Mouse (Mus musculus) left cerebral cortex, adult 2 months (tissue): ENCODE results near the gene Rps3a1. TPM values are rescaled to one million over a fixed set of nuclear protein-coding genes. Genes with fewer than 3 reads are reported as not detected.

Source experiments
- DNase-seq, 2 experiments: peaks; one replicate each; pipeline ENCODE4 v3.0.0; 2021 to 2022; ENCODE audit warnings: low spot score in 2 of 2, mixed read lengths in 1 of 2; ENCODE audit errors: extremely low spot score in 1 of 2
- H3K27ac ChIP-seq: fragments of 200-600 bp; 2 replicates; pipeline ENCODE4 v1.8.1; 2022
- H3K4me3 ChIP-seq: fragments of 200-600 bp; 2 replicates; pipeline ENCODE4 v1.8.1; 2022
- CTCF ChIP-seq: fragments of 200-600 bp; IDR thresholded peaks from 2 replicates; pipeline ENCODE4 v1.8.1; 2022; ENCODE audit warnings: antibody characterized with exemption, mild to moderate bottlenecking, moderate library complexity
- intact Hi-C: fragments of 180-260 bp; cut with DNase I; formaldehyde crosslinking; loops from one replicate; pipeline ENCODE4 v1.15.1; 2025
- total RNA-seq, 2 experiments: library from RNA; stranded (reverse); gene quantifications; 2 replicates each; pipeline ENCODE4 v1.2.3; 2021

The Rps3a1 gene
- total RNA-seq, 2 experiments from 2014 or later = 375 TPM

DNA sequence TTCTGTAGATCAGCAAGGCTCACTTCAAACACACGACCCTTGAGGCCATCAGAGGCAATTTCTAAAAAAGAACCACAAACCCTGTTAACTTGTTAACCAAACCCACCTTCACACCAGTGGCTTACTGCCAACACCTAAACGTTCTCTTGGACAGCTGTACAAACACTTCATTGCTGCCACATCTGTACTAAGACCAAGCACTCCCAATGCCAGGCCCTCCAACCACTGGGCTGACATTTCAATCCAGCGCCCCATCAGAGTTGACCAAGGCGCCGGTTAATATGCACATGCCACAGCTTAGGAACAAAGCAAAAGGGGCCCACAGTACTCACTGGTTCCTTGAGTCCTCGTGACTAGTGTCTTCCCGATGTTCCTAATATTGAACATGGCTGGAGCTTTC is 1.1 kb downstream of the Rps3a1 start:
- no peak for DNase-seq
- no peak overlapping the region for H3K27ac ChIP-seq
- peak overlapping the region; percentile 85 for H3K4me3 ChIP-seq
- TF ChIP-seq CTCF = no peak
- intact Hi-C loops = loop anchor here (5.0 kb wide), 1 partner anchor 569 kb away; the partner anchor contains the start of gene Gatb

- TF ChIP-seq CTCF = no peak
- intact Hi-C loops = loop anchor here (5.0 kb wide), 1 partner anchor 567 kb away; the partner anchor contains the start of gene Gatb
- H3K4me3 ChIP-seq = no peak overlapping the region
- DNase-seq = no peak
- H3K27ac ChIP-seq = no peak overlapping the region
Observed at GRCm38 (mm10) chr3:86139660-86140059, 2.8 kb downstream of the Rps3a1 start.

GRCm38 (mm10) chr3:86136936-86137574 is 5.4 kb downstream of the Rps3a1 start:
- no peak for TF ChIP-seq CTCF
- H3K4me3 ChIP-seq = no peak overlapping the region
- intact Hi-C loops = no loop called here
- H3K27ac ChIP-seq = no peak overlapping the region
- no peak for DNase-seq

DNA sequence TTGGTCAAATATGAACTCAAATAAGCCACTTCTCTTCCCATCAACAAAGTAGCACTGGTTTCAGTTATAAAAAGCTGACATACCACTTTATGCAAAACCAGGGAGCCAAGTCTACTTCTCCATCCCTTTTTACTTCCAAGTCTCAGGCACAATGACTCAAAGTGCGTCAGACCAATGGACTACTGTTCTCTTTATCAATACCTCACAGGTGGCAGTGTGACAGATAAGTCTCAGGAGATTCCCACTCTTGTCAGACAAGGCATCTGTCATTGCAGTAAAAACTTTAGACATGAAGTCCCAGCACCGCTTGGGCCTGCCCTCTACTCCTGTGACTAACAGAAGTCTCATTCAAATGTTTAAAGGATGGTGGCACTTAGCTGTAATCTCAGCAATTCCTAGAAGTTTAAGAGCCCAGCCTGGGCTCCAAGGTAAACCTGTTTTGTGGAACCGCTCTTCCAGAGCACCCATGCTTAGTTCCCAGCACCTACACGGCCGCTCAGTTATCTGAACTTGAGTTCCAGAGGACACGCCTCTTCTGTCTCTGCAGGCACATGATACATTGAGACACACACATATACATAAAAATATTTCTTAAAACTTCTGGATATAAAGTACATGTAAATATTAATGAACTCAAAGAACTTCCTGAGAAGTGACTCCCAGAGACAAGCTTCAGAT is 6.5 kb downstream of the Rps3a1 start:
- intact Hi-C loops = no loop called here
- Histone ChIP-seq H3K4me3 (no peak overlapping the region), H3K27ac (no peak overlapping the region)
- DNase-seq = no peak
- no peak for TF ChIP-seq CTCF

DNA sequence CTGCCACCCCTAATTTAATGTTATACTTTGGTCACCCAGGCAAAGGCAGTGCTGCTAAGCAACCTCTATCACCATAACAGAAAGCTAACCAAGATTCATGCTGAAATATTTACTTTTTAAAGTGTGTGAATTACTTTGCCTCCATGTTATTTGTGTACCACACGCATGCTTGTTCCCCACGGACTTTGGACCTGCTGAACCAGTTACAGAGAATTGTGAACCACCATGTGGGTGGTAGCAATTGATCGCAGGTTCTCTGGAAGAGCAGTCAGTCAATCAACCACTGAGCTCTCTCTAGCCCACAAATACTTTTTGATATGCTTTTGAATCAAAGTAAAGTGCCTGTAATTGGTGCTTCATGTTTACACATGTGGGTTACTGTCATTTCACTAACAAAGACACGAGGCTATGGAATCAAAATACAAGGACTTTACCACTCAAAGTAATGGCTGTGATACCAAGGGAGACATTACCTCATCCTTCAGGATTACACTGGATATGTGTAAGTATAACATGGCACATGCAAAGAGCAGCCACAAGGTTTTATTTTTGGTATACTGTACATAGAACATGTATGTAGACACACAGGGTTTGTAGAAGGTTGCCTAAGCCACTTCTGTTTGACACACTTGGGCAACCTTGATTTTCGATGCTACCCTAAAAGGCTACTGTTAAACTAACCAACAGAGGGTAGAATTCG is 7.4 kb downstream of the Rps3a1 start:
- TF ChIP-seq CTCF = no peak
- intact Hi-C loops = loop anchor here (5.0 kb wide), 1 partner anchor 213 kb away; no protein-coding TSS in a partner anchor
- H3K4me3 ChIP-seq = no peak overlapping the region
- DNase-seq = no peak
- H3K27ac ChIP-seq = no peak overlapping the region

GRCm38 (mm10) chr3:86129757-86130156 is 12.7 kb downstream of the Rps3a1 start:
- intact Hi-C loops = loop anchor here (2.0 to 5.0 kb wide), 3 partner anchors 207 to 1207 kb away; no protein-coding TSS in a partner anchor
- Histone ChIP-seq H3K4me3 (no peak overlapping the region), H3K27ac (no peak overlapping the region)
- DNase-seq = peak; percentile 73 to 78
- peak; percentile 91 for TF ChIP-seq CTCF

- intact Hi-C loops = no loop called here
- no peak for TF ChIP-seq CTCF
- no peak for DNase-seq
- Histone ChIP-seq H3K4me3 (no peak overlapping the region), H3K27ac (no peak overlapping the region)
Observed at GRCm38 (mm10) chr3:86123251-86123746, 19.2 kb downstream of the Rps3a1 start.

GRCm38 (mm10) chr3:86122156-86122555 is 20.3 kb downstream of the Rps3a1 start:
- no peak overlapping the region for H3K4me3 ChIP-seq
- no peak for DNase-seq
- TF ChIP-seq CTCF = no peak; the same call in 1 of the 2 replicates
- intact Hi-C loops = no loop called here
- no peak overlapping the region for H3K27ac ChIP-seq

- Histone ChIP-seq H3K4me3 (no peak overlapping the region), H3K27ac (no peak overlapping the region)
- DNase-seq = no peak
- TF ChIP-seq CTCF = no peak
- intact Hi-C loops = no loop called here
Observed at GRCm38 (mm10) chr3:86119237-86119932, 23.1 kb downstream of the Rps3a1 start.

DNA sequence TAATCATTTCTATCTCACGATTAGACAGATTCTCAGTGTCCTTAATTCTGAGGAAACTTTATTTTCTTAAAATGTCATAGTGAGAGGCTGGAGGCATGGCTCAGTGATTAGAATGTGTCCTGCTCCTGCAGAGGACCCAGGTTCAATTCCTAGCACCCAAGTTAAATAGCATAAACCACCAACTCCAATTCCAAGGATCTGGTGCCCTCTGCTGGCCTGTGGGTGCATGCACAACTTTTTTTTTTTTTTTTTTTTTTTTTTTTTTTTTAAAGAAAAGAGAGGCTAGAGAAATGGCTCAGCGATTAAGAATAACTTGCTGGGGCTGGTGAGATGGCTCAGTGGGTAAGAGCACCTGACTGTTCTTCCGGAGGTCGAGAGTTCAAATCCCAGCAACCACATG is 25.6 kb downstream of the Rps3a1 start:
- Histone ChIP-seq H3K4me3 (no peak overlapping the region), H3K27ac (no peak overlapping the region)
- intact Hi-C loops = no loop called here
- DNase-seq = no peak
- TF ChIP-seq CTCF = peak; percentile 48

DNA sequence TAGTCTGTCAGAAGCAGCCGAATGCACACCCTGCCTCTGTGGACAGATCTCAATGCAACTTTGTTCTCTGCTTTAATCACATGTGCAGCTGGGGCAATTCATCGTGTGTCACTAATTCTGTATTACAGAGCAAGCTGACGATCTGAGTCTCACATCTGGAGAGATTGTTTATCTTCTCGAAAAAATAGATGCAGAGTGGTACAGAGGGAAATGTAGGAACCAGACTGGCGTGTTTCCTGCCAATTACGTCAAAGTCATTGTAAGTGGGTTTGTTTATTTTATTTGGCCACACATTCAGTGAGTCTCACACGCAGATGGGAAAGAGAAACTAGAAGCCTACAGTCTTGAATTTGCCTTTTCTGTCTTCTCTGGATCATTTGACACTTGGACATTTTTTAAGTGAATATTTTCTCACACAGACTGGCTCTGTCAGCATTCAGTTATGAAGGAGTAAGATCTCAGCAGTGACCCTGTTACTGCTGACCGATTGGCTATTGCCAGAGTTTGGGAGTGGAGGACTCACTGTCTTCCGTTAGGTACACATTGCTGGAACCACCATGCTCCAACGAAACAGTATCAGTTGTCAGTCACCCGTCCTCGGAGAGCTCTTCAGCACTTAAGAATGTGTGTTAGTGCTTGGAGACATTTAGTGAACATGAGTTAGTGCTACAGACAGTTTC is 27.7 kb downstream of the Rps3a1 start:
- Histone ChIP-seq H3K4me3 (no peak overlapping the region), H3K27ac (peak overlapping the region; percentile 25)
- no peak for DNase-seq
- intact Hi-C loops = no loop called here
- no peak for TF ChIP-seq CTCF
